Mouse (Mus musculus): ENCODE data around the gene Ttll8. TPM values are rescaled to one million over a fixed set of nuclear protein-coding genes. Genes with fewer than 3 reads are reported as not detected.

The Ttll8 gene
- polyA plus RNA-seq, 1 experiment from 2014 or later, result not detected

DNA sequence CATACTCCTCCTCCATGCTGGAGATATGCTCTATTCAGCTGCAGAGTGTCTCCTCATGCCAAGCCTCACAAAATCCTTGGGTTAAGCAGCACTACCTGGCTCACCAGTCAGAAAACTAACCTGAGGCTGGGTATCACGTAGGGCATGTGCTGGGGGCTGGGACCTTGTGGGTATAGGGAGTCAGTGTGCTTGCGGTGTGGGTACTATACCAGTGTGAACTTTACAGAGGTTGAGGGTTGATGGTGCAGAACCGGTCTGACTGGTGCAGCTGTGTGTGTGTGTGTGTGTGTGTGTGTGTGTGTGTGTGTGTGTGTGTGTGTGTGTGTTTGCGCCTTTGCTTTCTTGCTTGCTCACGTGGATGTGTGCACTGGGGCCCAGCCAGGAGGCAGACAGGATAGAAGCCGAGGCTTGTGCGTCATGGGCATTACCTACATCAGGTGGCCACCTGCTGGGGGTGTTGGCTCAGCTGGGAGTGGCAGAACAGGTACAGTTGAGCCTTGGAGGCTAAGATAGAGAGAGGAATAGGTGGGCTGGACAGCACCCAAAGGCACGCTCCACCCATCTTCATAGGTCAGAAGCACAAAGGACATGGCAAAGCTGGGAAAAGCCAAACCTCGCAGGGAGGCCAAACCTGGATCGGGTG, 102.6 kb downstream of the Ttll8 start:
- H3K4me1 ChIP-seq (ENCODE audit: control insufficient read depth, insufficient read depth, low read length), result no peaks in the 10 kb centered on the region
- no peak overlapping the region for H3K4me3 ChIP-seq (ENCODE audit: low read depth, low read length)
- ATAC-seq (replicated peaks; ENCODE audit: insufficient number of reproducible peaks, low FRiP score, low TSS enrichment, low read depth), result no peak
- no peak overlapping the region for H3K9ac ChIP-seq (replicated peaks; ENCODE audit: low read length)
- H3K27me3 ChIP-seq (ENCODE audit: control insufficient read depth, insufficient read depth, low read length), result no peaks in the 10 kb centered on the region
- H3K9me3 ChIP-seq (replicated peaks; ENCODE audit: control insufficient read depth, low read length), result no peaks in the 10 kb centered on the region
- H3K36me3 ChIP-seq (replicated peaks; ENCODE audit: control insufficient read depth, insufficient read depth, low read depth, low read length), result no peaks in the 10 kb centered on the region
- no peak overlapping the region for H3K27ac ChIP-seq (replicated peaks; ENCODE audit: low read depth, low read length)
- WGBS, result 80% methylated on average over 10 of the region's 10 CpGs
- no peak overlapping the region for H3K4me2 ChIP-seq (ENCODE audit: low read depth, low read length)
- DNase-seq (ENCODE audit: low spot score), result no peak

DNA sequence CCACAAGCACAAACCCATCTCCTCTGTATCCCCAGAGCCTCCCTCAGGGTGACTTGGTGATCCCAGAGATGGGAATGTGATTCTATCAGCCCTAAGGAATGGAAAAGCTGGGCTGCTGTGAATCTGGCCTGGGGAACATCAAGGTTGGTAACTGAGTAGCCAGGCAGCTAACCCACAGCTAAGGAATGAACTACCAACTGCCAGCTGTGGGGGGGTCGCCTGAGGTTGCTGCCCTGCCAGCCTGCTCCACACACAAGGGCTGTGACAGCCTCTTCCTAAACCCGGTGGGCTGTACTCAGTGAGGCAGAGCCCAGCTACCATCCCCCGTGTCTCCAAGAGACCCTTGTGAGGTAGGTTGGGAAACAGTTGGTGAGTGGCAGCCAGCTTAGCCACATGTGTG, 103.1 kb downstream of the Ttll8 start:
- WGBS, result 46% methylated on average over 3 of the region's 3 CpGs
- DNase-seq (ENCODE audit: low spot score), result no peak
- Histone ChIP-seq H3K27ac (replicated peaks; ENCODE audit: low read depth, low read length) (no peak overlapping the region), H3K4me2 (ENCODE audit: low read depth, low read length) (no peak overlapping the region), H3K4me3 (ENCODE audit: low read depth, low read length) (no peak overlapping the region), H3K36me3 (replicated peaks; ENCODE audit: control insufficient read depth, insufficient read depth, low read depth, low read length) (no peaks in the 10 kb centered on the region), H3K9ac (replicated peaks; ENCODE audit: low read length) (no peak overlapping the region), H3K27me3 (ENCODE audit: control insufficient read depth, insufficient read depth, low read length) (no peaks in the 10 kb centered on the region), H3K4me1 (ENCODE audit: control insufficient read depth, insufficient read depth, low read length) (no peaks in the 10 kb centered on the region), H3K9me3 (replicated peaks; ENCODE audit: control insufficient read depth, low read length) (no peaks in the 10 kb centered on the region)
- ATAC-seq (replicated peaks; ENCODE audit: insufficient number of reproducible peaks, low FRiP score, low TSS enrichment, low read depth), result no peak

DNA sequence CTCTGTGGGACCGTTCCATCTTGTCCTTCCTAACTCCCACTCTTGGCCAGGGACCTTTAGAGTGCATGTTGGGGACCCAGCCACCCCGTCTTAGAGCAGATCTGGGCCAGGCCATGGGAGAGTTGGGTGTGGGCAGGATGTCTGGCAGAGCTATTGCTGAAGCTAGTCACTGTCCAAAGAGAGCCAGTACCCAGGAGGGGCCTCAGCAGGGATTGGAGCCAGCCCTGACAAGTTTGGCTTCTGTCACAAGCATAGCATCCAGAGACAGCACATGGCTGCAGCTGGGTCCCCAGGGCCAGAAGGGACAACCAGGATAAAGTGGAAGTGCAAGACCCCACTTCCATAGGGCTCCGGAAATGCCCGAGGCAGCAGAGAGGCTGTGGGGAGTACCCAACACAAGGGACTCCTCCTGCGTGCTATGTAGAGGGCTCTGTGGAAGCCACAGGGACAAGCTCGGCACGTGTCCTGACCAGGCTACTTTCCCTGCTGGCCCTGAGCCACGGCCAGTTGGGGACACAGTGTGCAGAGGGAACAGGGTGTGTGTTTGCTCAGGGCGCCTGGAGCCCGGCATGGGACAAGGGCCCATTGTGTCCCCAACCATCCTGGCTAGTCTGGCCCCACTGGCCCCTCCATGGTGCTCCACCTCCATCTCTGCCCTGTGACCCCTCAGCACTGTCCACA, 103.9 kb downstream of the Ttll8 start:
- Histone ChIP-seq H3K27me3 (ENCODE audit: control insufficient read depth, insufficient read depth, low read length) (no peaks in the 10 kb centered on the region), H3K9me3 (replicated peaks; ENCODE audit: control insufficient read depth, low read length) (no peaks in the 10 kb centered on the region), H3K4me3 (ENCODE audit: low read depth, low read length) (no peak overlapping the region), H3K27ac (replicated peaks; ENCODE audit: low read depth, low read length) (no peak overlapping the region), H3K4me2 (ENCODE audit: low read depth, low read length) (no peak overlapping the region), H3K36me3 (replicated peaks; ENCODE audit: control insufficient read depth, insufficient read depth, low read depth, low read length) (no peaks in the 10 kb centered on the region), H3K4me1 (ENCODE audit: control insufficient read depth, insufficient read depth, low read length) (no peaks in the 10 kb centered on the region), H3K9ac (replicated peaks; ENCODE audit: low read length) (no peak overlapping the region)
- DNase-seq (ENCODE audit: low spot score) (no peak), ATAC-seq (replicated peaks; ENCODE audit: insufficient number of reproducible peaks, low FRiP score, low TSS enrichment, low read depth) (no peak)
- WGBS, result 35% methylated on average over 10 of the region's 10 CpGs

DNA sequence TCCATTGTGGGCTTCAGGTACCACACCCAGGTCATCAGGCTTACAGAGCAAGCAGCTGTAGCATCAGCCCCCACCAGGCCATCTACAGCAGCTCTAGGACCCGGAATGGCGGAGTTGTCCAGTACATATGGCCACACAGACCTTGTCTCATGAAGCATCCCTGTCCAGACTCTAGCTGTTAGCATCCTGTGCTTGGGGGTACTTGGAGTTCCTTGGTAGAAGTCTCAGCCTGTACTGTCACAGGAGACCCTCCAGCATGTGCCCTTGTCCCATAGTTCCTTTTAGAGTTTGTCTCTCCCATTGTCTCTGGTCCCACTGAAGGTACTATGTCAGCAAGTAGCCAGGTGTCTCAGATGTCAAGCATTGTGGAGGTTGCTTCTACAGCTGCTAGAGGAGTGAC, 104.6 kb downstream of the Ttll8 start:
- Histone ChIP-seq H3K4me1 (ENCODE audit: control insufficient read depth, insufficient read depth, low read length) (no peaks in the 10 kb centered on the region), H3K27me3 (ENCODE audit: control insufficient read depth, insufficient read depth, low read length) (no peaks in the 10 kb centered on the region), H3K4me2 (ENCODE audit: low read depth, low read length) (no peak overlapping the region), H3K4me3 (ENCODE audit: low read depth, low read length) (no peak overlapping the region), H3K9me3 (replicated peaks; ENCODE audit: control insufficient read depth, low read length) (no peaks in the 10 kb centered on the region), H3K27ac (replicated peaks; ENCODE audit: low read depth, low read length) (no peak overlapping the region), H3K9ac (replicated peaks; ENCODE audit: low read length) (no peak overlapping the region), H3K36me3 (replicated peaks; ENCODE audit: control insufficient read depth, insufficient read depth, low read depth, low read length) (no peaks in the 10 kb centered on the region)
- 89% methylated on average over 2 of the region's 2 CpGs for WGBS
- no peak for ATAC-seq (replicated peaks; ENCODE audit: insufficient number of reproducible peaks, low FRiP score, low TSS enrichment, low read depth)
- no peak for DNase-seq (ENCODE audit: low spot score)

DNA sequence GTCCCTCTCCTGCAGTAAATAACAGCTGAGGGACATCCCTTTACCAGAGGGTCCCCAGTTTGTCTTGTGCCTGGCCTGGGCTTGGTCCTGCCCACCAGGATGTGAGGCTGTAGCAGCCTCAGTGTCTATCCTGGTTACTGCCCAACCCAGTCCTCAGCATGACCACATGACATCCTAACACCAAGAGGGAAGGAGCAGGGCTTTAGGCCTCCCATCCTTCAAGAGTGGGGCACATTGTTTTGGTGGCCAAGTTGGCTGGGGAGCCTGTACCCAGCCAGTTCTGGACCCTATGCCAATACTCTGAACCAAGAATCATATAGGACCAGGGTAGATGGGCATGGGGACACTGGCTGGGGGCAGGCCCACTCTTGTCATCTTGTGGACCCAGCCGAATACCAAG, 105.6 kb downstream of the Ttll8 start:
- H3K36me3 ChIP-seq (replicated peaks; ENCODE audit: control insufficient read depth, insufficient read depth, low read depth, low read length), result no peaks in the 10 kb centered on the region
- no peak overlapping the region for H3K9ac ChIP-seq (replicated peaks; ENCODE audit: low read length)
- H3K4me1 ChIP-seq (ENCODE audit: control insufficient read depth, insufficient read depth, low read length), result no peaks in the 10 kb centered on the region
- ATAC-seq (replicated peaks; ENCODE audit: insufficient number of reproducible peaks, low FRiP score, low TSS enrichment, low read depth) (no peak), DNase-seq (ENCODE audit: low spot score) (no peak)
- H3K27ac ChIP-seq (replicated peaks; ENCODE audit: low read depth, low read length), result no peak overlapping the region
- no peak overlapping the region for H3K4me3 ChIP-seq (ENCODE audit: low read depth, low read length)
- H3K4me2 ChIP-seq (ENCODE audit: low read depth, low read length), result no peak overlapping the region
- no peaks in the 10 kb centered on the region for H3K9me3 ChIP-seq (replicated peaks; ENCODE audit: control insufficient read depth, low read length)
- H3K27me3 ChIP-seq (ENCODE audit: control insufficient read depth, insufficient read depth, low read length), result no peaks in the 10 kb centered on the region
- 86% methylated on average over 1 of the region's 1 CpGs for WGBS

DNA sequence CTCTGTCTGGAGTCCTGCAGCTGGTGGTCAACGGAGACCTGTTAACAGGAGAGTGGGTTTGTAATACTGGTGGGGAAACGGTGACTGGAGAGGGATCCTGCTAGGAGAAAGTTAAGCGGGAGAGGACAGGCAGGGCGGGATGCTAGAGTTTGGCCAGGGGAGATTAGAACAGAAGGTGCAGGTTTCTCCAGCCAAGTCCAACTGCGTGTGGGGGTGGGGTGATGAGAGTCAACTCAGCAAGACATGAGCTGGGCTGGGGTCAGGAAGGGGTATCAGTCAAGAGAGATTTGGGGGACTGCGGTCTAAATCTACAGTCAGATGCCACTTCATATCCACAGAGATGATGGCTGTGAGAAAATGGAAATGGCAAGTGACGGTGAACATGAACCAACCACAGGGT, 109.3 kb downstream of the Ttll8 start:
- DNase-seq (ENCODE audit: low spot score) (no peak), ATAC-seq (replicated peaks; ENCODE audit: insufficient number of reproducible peaks, low FRiP score, low TSS enrichment, low read depth) (no peak)
- no peak overlapping the region for H3K9ac ChIP-seq (replicated peaks; ENCODE audit: low read length)
- no peaks in the 10 kb centered on the region for H3K36me3 ChIP-seq (replicated peaks; ENCODE audit: control insufficient read depth, insufficient read depth, low read depth, low read length)
- WGBS, result 88% methylated on average over 7 of the region's 7 CpGs
- H3K4me3 ChIP-seq (ENCODE audit: low read depth, low read length), result no peak overlapping the region
- H3K27ac ChIP-seq (replicated peaks; ENCODE audit: low read depth, low read length), result no peak overlapping the region
- H3K4me1 ChIP-seq (ENCODE audit: control insufficient read depth, insufficient read depth, low read length), result 0 out of 2 replicates have a peak, but pooled peaks cover 2% of the 10 kb centered on the region
- no peaks in the 10 kb centered on the region for H3K27me3 ChIP-seq (ENCODE audit: control insufficient read depth, insufficient read depth, low read length)
- H3K4me2 ChIP-seq (ENCODE audit: low read depth, low read length), result no peak overlapping the region
- no peaks in the 10 kb centered on the region for H3K9me3 ChIP-seq (replicated peaks; ENCODE audit: control insufficient read depth, low read length)

DNA sequence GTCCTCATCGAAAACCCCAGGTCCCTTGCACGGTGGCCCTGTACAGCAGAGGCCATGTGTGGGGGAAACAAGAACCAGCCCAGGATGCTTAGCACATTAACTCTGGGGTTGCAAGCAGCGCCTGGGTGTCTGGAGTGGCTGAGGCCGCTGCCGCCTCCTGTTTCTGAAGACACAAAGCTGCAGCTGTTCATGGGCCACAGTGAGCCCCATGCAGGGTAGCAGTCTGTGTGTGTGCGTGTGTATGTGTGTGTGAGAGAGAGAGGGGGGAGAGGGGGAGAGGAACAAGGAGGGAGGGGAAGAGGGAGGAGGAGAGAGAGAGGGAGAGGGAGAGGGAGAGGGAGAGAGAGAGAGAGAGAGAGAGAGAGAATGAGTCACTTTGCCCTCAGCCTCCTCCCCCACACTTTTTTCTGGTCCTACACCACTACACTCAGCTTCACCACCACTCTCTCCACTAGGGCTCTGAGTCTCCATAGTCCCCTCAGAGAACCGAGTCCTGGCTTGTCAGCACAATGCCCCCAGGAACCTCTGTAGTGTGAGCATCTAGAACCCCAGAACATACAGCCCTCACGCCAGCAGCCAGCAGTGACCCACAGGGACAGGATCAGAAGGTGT, 110.6 kb downstream of the Ttll8 start:
- no peak overlapping the region for H3K27ac ChIP-seq (replicated peaks; ENCODE audit: low read depth, low read length)
- DNase-seq (ENCODE audit: low spot score) (peak; percentile 40), ATAC-seq (replicated peaks; ENCODE audit: insufficient number of reproducible peaks, low FRiP score, low TSS enrichment, low read depth) (0 out of 2 replicates have a peak, but pooled peaks have one; percentile 45)
- H3K4me2 ChIP-seq (ENCODE audit: low read depth, low read length), result no peak overlapping the region
- no peaks in the 10 kb centered on the region for H3K36me3 ChIP-seq (replicated peaks; ENCODE audit: control insufficient read depth, insufficient read depth, low read depth, low read length)
- H3K9me3 ChIP-seq (replicated peaks; ENCODE audit: control insufficient read depth, low read length), result no peaks in the 10 kb centered on the region
- no peaks in the 10 kb centered on the region for H3K27me3 ChIP-seq (ENCODE audit: control insufficient read depth, insufficient read depth, low read length)
- H3K4me3 ChIP-seq (ENCODE audit: low read depth, low read length), result no peak overlapping the region
- peaks cover 9% of the 10 kb centered on the region; the same call in 1 of the 2 replicates for H3K4me1 ChIP-seq (ENCODE audit: control insufficient read depth, insufficient read depth, low read length)
- WGBS, result 36% methylated on average over 8 of the region's 8 CpGs
- H3K9ac ChIP-seq (replicated peaks; ENCODE audit: low read length), result peak overlapping the region; percentile 18; the same call in 1 of the 2 replicates

DNA sequence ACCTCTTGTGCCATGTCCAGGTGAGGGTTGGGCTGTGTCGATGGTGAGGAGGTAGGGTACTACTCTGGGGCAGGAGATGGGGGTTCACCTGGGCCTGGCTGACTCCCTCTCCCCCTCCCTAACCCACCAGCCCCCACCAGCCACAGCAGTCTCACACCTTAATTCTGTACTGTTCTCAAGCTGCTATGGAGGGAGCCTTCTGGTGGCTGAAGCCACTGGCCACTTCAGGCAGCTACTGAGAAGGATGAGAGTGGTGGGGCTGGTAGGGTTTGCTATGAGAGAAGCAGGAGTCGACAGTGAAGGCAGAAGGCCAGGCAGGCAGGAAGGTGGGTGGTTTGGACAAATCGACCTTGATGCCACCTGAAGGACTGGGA, 111.9 kb downstream of the Ttll8 start:
- DNase-seq (ENCODE audit: low spot score), result no peak
- Histone ChIP-seq H3K9ac (replicated peaks; ENCODE audit: low read length) (no peak overlapping the region), H3K27ac (replicated peaks; ENCODE audit: low read depth, low read length) (no peak overlapping the region), H3K36me3 (replicated peaks; ENCODE audit: control insufficient read depth, insufficient read depth, low read depth, low read length) (no peaks in the 10 kb centered on the region), H3K9me3 (replicated peaks; ENCODE audit: control insufficient read depth, low read length) (no peaks in the 10 kb centered on the region), H3K4me2 (ENCODE audit: low read depth, low read length) (no peak overlapping the region), H3K4me3 (ENCODE audit: low read depth, low read length) (no peak overlapping the region), H3K4me1 (ENCODE audit: control insufficient read depth, insufficient read depth, low read length) (peaks cover 9% of the 10 kb centered on the region; the same call in 1 of the 2 replicates), H3K27me3 (ENCODE audit: control insufficient read depth, insufficient read depth, low read length) (no peaks in the 10 kb centered on the region)
- ATAC-seq (replicated peaks; ENCODE audit: insufficient number of reproducible peaks, low FRiP score, low TSS enrichment, low read depth), result no peak
- 83% methylated on average over 3 of the region's 3 CpGs for WGBS

All from embryonic facial prominence, embryonic 11.5 days (tissue).